Mouse (Mus musculus): ENCODE results near the gene Kng2.
"Not testable (repeated sequence)": the region's sequence is repeated elsewhere in the genome, so short reads cannot be mapped to it uniquely, and the experiment has no call there.

Gene Kng2

DNA sequence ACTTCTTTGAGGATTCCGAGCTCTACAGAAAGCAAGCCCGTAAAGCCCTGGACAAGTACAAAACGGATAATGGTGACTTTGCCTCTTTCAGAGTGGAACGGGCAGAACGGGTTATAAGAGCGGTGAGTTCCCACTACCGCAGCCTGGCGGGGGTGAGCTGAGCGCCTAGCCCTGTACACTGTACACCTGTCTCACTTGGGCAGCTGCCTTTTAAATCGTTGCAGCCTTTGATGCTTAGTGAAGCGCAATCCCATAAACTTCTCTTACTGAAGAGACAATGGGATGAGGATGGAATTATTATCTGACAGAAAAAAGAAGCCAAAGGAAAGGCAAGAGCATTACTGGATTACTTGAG is 73.2 kb downstream of the Kng2 start:
- no peak for DNase-seq

DNA sequence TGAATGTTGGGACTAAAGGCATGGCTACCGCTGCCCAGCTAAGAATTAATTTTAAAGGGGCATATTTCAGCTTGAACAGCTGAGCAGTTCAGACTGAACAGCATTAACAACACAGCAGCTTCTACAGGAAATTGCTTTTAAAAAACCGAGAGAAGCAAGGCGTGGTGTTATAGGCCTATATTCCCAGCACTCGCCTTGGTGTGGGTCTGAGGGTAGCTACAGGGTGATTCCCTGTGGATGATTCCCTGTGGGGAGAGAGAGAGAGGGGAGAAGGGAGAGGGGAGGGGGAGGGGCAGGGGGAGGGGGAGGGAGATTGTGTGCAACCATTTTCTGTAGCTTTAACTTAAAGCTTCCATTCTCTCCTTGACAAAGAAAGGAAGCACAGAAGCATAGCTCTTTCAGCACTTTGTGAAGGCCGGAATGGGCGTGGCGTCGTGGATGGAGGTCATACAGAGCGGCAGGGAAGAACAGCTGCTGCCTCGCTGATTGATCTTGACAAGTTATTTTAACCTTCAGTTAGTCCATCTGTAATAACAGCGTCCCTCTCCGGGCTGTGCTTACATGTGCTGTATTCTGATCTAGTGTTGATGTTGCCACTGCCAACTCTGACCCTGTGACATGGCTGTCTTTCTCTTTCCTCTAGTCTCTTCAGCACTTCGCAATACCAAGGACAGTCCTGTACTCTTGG is 73.7 kb downstream of the Kng2 start:
- DNase-seq, result no peak

DNA sequence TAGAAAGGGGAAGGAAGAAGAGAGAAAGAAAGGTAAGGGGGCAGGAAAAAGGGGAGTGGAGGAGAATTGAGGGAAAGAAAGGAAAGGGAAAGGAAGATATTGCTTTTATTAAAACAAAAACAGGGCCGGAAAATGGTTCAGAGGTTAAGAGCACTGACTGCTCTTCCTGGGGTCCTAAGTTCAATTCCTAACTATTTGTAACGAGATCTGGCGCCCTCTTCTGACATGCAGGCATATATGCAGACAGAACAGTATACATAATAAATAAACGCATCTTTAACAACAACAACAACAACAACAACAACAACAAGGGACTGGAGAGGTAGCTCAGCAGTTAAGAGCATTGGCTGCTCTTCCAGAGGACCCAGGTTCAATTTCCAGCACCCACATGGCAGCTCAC is 76.2 kb downstream of the Kng2 start:
- peak in 1 of 2 experiments; percentile 27 for DNase-seq

DNA sequence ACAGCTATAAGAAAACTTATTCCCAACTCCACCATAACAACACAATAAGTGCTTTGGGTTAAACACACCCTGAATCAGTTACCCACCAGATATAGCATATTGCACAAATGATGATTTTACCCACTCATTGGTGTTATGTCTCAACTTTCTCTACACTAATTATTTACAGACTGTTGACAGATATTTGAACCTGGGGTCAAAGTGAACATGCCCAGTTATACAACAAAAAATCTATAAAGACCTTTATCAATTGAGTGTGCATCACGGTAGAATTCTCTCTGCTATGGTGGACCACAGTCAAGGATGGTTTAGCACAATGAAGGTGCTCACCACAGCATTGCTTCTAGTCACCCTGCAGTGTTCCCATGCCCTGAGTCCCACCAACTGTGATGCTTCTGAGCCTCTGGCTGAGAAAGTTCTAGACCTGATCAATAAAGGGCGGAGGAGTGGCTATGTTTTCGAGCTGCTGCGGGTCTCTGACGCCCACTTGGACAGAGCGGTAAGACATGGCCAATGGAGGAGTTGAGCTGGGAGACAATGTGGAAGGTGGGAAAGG is 78.4 kb downstream of the Kng2 start, which contains the start of gene Hrg:
TSS of gene Hrg (plus strand) at position 233 of the 556 bp plus-strand sequence.
- no peak for DNase-seq

GRCm38 (mm10) chr16:22947371-22947770 is 81.9 kb downstream of the Kng2 start:
- DNase-seq, result no peak

DNA sequence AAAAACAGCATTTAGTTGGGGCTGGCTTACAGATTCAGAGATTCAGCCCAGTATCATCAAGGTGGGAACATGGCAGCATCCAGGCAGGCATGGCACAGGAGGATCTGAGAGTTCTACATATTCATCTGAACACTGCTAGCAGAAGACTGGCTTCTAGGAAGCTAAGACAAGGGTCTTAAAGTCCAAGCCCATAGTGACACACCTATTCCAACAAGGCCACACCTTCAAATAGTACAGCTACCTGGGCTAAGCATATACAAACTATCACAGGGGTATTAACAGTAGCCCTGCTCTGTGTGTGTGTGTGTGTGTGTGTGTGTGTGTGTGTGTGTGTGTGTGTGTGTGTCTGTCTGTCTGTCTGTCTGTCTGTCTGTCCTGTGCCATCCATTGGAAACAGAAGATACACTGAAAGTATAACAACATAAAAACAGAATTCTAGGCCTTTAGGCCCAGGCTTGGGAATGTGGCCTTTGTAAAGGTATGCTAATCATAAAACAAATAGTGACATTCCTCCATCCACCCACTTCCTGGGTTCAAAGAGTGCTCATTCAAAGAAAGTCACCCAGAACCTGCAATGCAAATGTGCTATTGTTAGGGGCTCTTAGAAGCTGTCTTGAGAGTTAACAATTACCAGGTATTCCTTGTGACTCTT is 87.3 kb downstream of the Kng2 start:
- DNase-seq, result not testable (repeated sequence)

DNA sequence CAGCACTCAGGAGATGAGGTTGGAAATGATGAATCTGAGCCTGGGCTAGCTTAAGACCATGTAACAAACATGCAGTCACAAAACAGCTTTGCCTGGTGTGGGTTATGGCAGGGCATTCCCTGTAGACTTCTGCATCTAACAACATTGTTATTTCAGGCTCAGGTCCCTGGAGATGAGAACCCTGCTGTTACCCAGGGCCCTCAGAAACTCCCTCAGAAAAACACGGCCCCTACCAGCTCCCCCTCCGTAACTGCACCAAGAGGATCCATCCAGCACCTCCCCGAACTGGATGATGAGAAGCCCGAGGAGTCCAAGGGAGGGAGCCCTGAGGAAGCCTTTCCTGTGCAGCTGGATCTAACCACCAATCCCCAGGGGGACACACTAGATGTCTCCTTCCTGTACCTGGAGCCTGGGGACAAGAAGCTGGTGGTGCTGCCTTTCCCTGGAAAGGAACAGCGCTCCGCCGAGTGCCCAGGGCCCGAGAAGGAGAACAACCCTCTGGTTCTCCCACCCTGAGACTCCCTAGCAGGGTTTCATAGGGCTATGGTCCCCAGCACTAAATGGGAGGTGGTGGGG is 90.1 kb downstream of the Kng2 start:
- DNase-seq, result no peak

GRCm38 (mm10) chr16:22938541-22938940 is 90.7 kb downstream of the Kng2 start:
- DNase-seq, result no peak

- DNase-seq, result peak in 1 of 2 experiments; percentile 44
These were observed 91.7 kb downstream of the Kng2 start for GRCm38 (mm10) chr16:22937631-22938030.
